Mouse (Mus musculus) testis, postnatal 14 days (tissue): Measurements from ENCODE around the gene Farp1.

Experiments used
- DNase-seq: peaks from one replicate; pipeline ENCODE4 v3.0.0; 2021; ENCODE audit warnings: low spot score

Gene Farp1

GRCm38 (mm10) chr14:121261229-121261879 lies 226.4 kb downstream of the Farp1 start:
- DNase-seq = no peak

- no peak for DNase-seq
Observed at GRCm38 (mm10) chr14:121262606-121263005, 227.6 kb downstream of the Farp1 start.

- DNase-seq = no peak
Observed at GRCm38 (mm10) chr14:121263912-121264311, 228.9 kb downstream of the Farp1 start.

GRCm38 (mm10) chr14:121264453-121264852 lies 229.5 kb downstream of the Farp1 start:
- no peak for DNase-seq

- DNase-seq = no peak
Observed at GRCm38 (mm10) chr14:121267801-121268200, 232.8 kb downstream of the Farp1 start.

- DNase-seq = no peak
Observed at GRCm38 (mm10) chr14:121270490-121270889, 235.5 kb downstream of the Farp1 start.

GRCm38 (mm10) chr14:121274985-121275384 lies 240.0 kb downstream of the Farp1 start:
- DNase-seq = no peak

GRCm38 (mm10) chr14:121276016-121276415 lies 241.0 kb downstream of the Farp1 start:
- no peak for DNase-seq

GRCm38 (mm10) chr14:121279106-121279505 lies 244.1 kb downstream of the Farp1 start:
- DNase-seq = peak; percentile 65

- DNase-seq = no peak
Observed at GRCm38 (mm10) chr14:121280601-121281335, 245.8 kb downstream of the Farp1 start.

GRCm38 (mm10) chr14:121281336-121281710 lies 246.3 kb downstream of the Farp1 start:
- peak; percentile 45 for DNase-seq

GRCm38 (mm10) chr14:121285379-121286120 lies 250.6 kb downstream of the Farp1 start:
- no peak for DNase-seq

GRCm38 (mm10) chr14:121291881-121292280 lies 256.9 kb downstream of the Farp1 start:
- DNase-seq = no peak

GRCm38 (mm10) chr14:121292391-121292790 lies 257.4 kb downstream of the Farp1 start:
- DNase-seq = no peak

- DNase-seq = no peak
Observed at GRCm38 (mm10) chr14:121294484-121294883, 259.5 kb downstream of the Farp1 start.

GRCm38 (mm10) chr14:121297103-121297502 lies 262.1 kb downstream of the Farp1 start:
- DNase-seq = no peak

GRCm38 (mm10) chr14:121298537-121298936 lies 263.5 kb downstream of the Farp1 start:
- no peak for DNase-seq

GRCm38 (mm10) chr14:121299093-121299492 lies 264.1 kb downstream of the Farp1 start:
- no peak for DNase-seq

- DNase-seq = no peak
Observed at GRCm38 (mm10) chr14:121304523-121304922, 269.5 kb downstream of the Farp1 start.

- no peak for DNase-seq
Observed at GRCm38 (mm10) chr14:121305316-121306064, 270.5 kb downstream of the Farp1 start.

- DNase-seq = no peak
Observed at GRCm38 (mm10) chr14:121309909-121310308, 274.9 kb downstream of the Farp1 start.
